Mouse (Mus musculus) lung, embryonic 16.5 days (tissue): ENCODE data around the gene Phtf2. TPM values are rescaled to one million over a fixed set of nuclear protein-coding genes. Genes with fewer than 3 reads are reported as not detected.
"Not testable (repeated sequence)": the region's sequence is repeated elsewhere in the genome, so short reads cannot be mapped to it uniquely, and the experiment has no call there.

ENCODE experiments used
- ATAC-seq: fragments of 200-750 bp; cut with Nextera tagmentation; 2 replicates; pipeline ENCODE4 v1.8.0; 2017; ENCODE audit warnings: low read depth, mild to moderate bottlenecking, moderate library complexity
- H3K27ac ChIP-seq: fragments of 300-500 bp; sonication (generic); 2 replicates; pipeline ENCODE4 v1.5.1; 2014; ENCODE audit warnings: mild to moderate bottlenecking, control low read depth, low read length
- H3K27me3 ChIP-seq: fragments of 300-500 bp; sonication (generic); 2 replicates; pipeline ENCODE4 v1.6.1; 2014; ENCODE audit warnings: low read depth, low read length, mixed read lengths; ENCODE audit not compliant: control insufficient read depth, insufficient read depth
- H3K36me3 ChIP-seq: fragments of 300-500 bp; sonication (generic); 2 replicates; pipeline ENCODE4 v1.6.1; 2014; ENCODE audit warnings: low read length; ENCODE audit not compliant: control insufficient read depth, insufficient read depth
- H3K4me1 ChIP-seq: fragments of 300-500 bp; sonication (generic); replicated peaks from 2 replicates; pipeline ENCODE4 v1.6.1; 2014; ENCODE audit warnings: low read length, mixed read lengths; ENCODE audit not compliant: control insufficient read depth, insufficient read depth
- H3K4me2 ChIP-seq: fragments of 300-500 bp; sonication (generic); 2 replicates; pipeline ENCODE4 v1.6.1; 2014; ENCODE audit warnings: low read depth, low read length, control low read depth
- H3K4me3 ChIP-seq: fragments of 300-500 bp; sonication (generic); 2 replicates; pipeline ENCODE4 v1.5.1; 2014; ENCODE audit warnings: mild to moderate bottlenecking, low read length, control low read depth
- H3K9ac ChIP-seq: fragments of 300-500 bp; sonication (generic); 2 replicates; pipeline ENCODE4 v1.6.1; 2014; ENCODE audit warnings: low read length, control low read depth
- H3K9me3 ChIP-seq: fragments of 300-500 bp; sonication (generic); 2 replicates; pipeline ENCODE4 v1.6.1; 2016; ENCODE audit warnings: low read length; ENCODE audit not compliant: control insufficient read depth
- WGBS: fragments of 180-500 bp; shearing (Covaris S2); extraction: QIAGEN DNeasy Blood & Tissue Kit; methylation state at CpG from one replicate; pipeline ENCODE4 v1.1.7; 2014; 5-methylcytosine and 5-hydroxymethylcytosine counted together
- polyA plus RNA-seq: library from polyadenylated mRNA; unstranded; fragments of >200 nt; fragmentation: Nextera tagmentation; extraction: Ambion mirVana; gene quantifications from 2 replicates; pipeline ENCODE4 v1.2.1, GENCODE M21; 2015

The Phtf2 gene
- polyA plus RNA-seq, 1 experiment from 2014 or later, result 9.3 TPM

DNA sequence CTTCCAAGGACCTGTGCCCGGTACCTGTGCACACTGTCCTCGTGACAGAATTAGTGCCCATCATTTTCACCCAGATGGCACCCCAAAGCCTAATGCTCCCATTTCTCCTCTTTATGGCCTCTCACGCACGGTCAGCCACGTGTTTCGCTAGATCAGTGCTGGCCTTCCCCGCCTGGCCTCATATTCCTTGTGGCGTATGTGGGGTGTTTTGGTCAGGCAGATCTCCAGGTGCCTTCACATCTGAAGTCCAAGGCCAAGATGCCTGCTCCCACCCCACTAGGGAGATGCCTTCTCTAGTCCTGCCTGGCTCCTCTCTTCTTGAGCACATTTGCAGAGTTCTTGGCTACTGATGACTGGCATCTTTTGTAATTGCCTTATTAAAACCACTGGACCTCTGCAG lies 140.0 kb downstream of the Phtf2 start:
- H3K9me3 ChIP-seq, result no peaks in the 10 kb centered on the region
- no peak overlapping the region for H3K4me3 ChIP-seq
- no peaks in the 10 kb centered on the region for H3K4me1 ChIP-seq
- ATAC-seq, result no peak
- no peak overlapping the region for H3K27ac ChIP-seq
- no peak overlapping the region for H3K4me2 ChIP-seq
- 88% methylated on average over 8 of the region's 8 CpGs for WGBS
- H3K27me3 ChIP-seq, result no peaks in the 10 kb centered on the region
- H3K9ac ChIP-seq, result no peak overlapping the region
- H3K36me3 ChIP-seq, result no peaks in the 10 kb centered on the region

DNA sequence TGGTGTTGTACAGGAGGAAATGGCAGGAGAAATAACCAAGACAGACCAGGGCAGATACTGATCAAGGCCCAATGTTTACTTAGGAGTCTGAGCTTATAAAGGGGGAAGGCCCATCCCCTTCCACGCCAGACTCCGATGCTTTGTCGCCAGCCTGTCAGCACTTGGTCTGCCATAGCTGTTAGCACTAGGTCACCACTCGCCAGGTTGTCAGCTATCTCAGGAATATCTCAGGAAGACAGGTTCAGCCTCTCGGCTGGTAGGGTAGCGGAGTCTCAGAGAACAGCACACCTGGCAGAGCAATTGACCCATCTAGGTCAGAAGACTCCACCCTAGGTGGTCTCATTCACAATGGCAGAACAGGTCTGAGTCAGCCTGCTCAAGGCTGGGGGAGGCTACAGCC lies 140.7 kb downstream of the Phtf2 start:
- Histone ChIP-seq H3K9ac (no peak overlapping the region), H3K27me3 (no peaks in the 10 kb centered on the region), H3K4me2 (no peak overlapping the region), H3K4me1 (no peaks in the 10 kb centered on the region), H3K36me3 (no peaks in the 10 kb centered on the region), H3K9me3 (no peaks in the 10 kb centered on the region), H3K27ac (no peak overlapping the region), H3K4me3 (no peak overlapping the region)
- ATAC-seq, result no peak
- 53% methylated on average over 6 of the region's 6 CpGs for WGBS

DNA sequence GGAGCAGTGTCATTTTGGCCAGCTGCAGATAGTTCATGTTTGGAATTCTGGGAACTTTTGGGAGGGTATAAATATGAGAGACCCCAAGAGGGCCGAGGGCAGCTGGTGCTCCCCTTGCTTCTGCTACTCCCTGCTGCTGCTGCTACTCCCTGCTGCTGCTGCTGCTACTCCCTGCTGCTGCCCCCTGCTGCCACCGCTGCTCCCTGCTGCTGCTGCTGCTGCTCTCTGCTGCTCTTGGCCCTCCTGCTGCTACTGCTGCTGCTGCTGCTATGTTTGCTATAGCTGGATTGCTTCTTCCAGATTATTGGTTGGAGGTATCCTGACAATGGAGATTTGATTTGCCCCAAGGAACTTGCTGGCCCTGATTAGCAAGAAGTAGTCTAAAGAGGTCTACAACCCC lies 143.1 kb downstream of the Phtf2 start:
- H3K4me2 ChIP-seq, result no peak overlapping the region
- H3K9ac ChIP-seq, result no peak overlapping the region
- no peaks in the 10 kb centered on the region for H3K27me3 ChIP-seq
- 31% methylated on average over 2 of the region's 2 CpGs for WGBS
- H3K27ac ChIP-seq, result no peak overlapping the region
- no peak overlapping the region for H3K4me3 ChIP-seq
- ATAC-seq, result no peak
- H3K36me3 ChIP-seq, result no peaks in the 10 kb centered on the region
- H3K4me1 ChIP-seq, result no peaks in the 10 kb centered on the region
- no peaks in the 10 kb centered on the region for H3K9me3 ChIP-seq

DNA sequence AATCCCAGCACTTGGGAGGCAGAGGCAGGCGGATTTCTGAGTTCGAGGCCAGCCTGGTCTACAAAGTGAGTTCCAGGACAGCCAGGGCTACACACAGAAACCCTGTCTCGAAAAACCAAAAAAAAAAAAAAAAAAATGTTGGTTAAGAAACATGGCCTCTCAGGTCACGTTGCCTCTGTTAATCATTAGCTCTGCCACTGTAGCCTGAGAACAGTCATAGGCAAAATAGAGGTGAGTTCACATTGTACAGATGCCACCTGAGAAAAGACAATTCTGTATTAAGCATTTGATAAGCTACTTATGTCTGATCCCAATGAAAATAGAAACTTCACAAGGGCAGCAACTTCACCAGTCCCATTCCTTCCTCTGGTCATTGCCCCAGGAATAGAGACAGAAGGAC lies 158.7 kb downstream of the Phtf2 start:
- not testable (repeated sequence) for H3K4me1 ChIP-seq, H3K9ac ChIP-seq, H3K4me3 ChIP-seq, ATAC-seq, H3K27me3 ChIP-seq, H3K4me2 ChIP-seq, H3K27ac ChIP-seq, H3K36me3 ChIP-seq, H3K9me3 ChIP-seq
- 85% methylated on average over 2 of the region's 4 CpGs for WGBS

DNA sequence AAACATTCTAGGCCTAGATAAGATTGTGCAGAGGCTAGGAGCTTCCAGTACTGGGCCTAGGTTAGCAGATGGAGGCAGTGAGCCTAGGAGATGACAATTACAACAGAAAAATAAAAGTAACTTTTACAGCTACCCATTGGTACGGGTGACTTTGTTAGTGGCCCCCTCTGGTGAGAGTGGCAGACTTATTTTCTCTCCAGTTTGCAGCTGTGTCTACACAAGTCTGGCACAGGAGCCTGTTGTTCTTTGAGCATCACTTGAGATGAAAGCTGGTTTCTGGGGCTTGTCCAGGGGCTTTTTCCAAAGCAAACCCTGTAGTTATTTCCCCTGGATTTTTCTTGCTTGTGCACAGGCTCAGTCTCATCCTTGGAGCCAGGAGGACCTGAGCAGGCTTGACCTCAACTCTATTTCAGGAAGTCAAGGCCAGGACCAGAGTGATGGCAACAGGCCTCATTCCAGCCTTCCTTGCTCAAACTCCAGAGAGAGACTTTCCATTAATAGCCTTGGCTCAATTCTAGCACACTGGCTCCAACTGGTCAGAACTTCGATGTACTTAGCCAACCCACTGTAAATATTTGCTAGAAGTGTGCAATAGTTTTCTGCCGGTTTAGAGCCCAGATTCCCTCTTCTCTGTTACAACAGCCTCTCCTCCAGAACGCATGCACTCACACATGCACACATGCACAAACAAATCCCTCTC lies 161.6 kb downstream of the Phtf2 start:
- Histone ChIP-seq H3K4me1 (no peaks in the 10 kb centered on the region), H3K27me3 (no peaks in the 10 kb centered on the region), H3K9ac (no peak overlapping the region), H3K4me2 (no peak overlapping the region), H3K9me3 (no peaks in the 10 kb centered on the region), H3K36me3 (no peaks in the 10 kb centered on the region), H3K4me3 (no peak overlapping the region), H3K27ac (peak overlapping the region; percentile 86)
- WGBS, result 44% methylated on average over 4 of the region's 4 CpGs
- ATAC-seq, result peak; percentile 90

DNA sequence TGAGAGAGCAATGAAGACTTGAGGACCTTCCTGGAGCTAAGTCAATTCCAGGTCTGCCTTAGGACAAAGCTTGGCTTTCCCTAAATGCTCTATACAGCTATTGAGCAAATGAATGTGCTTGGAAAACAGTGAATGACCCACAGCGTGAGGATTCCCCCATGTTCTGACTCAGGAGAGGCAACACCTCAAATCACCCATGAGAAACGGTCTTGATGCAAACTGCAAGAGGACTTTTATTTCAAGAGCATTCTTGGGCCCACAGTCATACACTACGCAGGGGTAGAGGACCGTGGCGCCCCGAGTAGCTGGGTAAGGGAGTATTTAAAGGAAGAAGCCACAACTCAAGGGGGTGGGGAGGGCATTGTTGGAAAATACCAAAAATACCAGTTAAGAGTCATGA lies 165.9 kb downstream of the Phtf2 start:
- H3K4me3 ChIP-seq, H3K9ac ChIP-seq, H3K4me2 ChIP-seq, H3K9me3 ChIP-seq, ATAC-seq, H3K27me3 ChIP-seq, H3K4me1 ChIP-seq, H3K27ac ChIP-seq, H3K36me3 ChIP-seq: not testable (repeated sequence)
- WGBS, result 92% methylated on average over 6 of the region's 6 CpGs

DNA sequence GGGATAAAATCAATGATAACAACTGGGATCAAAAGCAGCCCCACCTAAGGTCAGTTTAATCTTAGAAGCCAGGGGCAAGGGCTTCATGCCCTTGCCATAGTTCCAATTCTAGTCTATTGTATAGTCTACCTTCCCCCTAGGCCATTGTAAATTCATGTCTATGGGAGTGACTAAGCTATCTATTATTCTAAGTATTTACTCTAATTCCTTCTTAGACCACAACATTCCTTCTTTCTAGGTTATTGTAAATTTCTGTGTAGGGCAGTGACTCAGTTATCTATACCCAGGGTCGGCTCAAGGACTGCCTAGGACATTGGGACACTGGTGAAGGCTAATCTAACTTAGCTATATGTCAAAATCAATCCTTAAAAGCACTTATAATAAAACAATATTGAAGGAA lies 167.3 kb downstream of the Phtf2 start:
- ATAC-seq, H3K27ac ChIP-seq, H3K36me3 ChIP-seq, H3K27me3 ChIP-seq, H3K4me2 ChIP-seq, H3K9ac ChIP-seq, H3K9me3 ChIP-seq, H3K4me3 ChIP-seq, H3K4me1 ChIP-seq: not testable (repeated sequence)
- 83% methylated on average over 1 of the region's 1 CpGs for WGBS

DNA sequence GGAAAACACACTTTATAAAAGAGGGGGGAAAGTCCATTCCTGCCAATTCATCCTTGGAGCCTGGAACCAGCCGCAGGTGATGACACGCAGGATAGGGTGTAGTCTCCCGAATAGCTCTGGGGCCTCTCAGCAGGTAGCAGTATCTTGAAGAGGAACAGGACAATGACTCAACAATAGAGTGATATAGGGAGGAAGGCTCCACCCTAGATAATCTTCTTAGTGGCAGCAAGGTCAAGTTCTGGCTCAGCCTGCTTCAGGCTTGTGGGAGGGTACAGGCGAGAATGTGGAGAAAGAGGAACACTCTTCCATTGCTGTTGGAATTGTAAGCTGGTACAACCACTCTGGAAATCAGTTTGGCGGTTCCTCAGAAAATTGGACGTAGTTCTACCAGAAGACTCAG lies 171.1 kb downstream of the Phtf2 start:
- H3K9ac ChIP-seq, H3K27ac ChIP-seq, H3K36me3 ChIP-seq, H3K4me2 ChIP-seq, H3K4me3 ChIP-seq, H3K9me3 ChIP-seq, H3K27me3 ChIP-seq, ATAC-seq, H3K4me1 ChIP-seq: not testable (repeated sequence)
- WGBS, result 88% methylated on average over 6 of the region's 6 CpGs
